Mouse (Mus musculus): ENCODE results near the gene Ccdc171. TPM values are rescaled to one million over a fixed set of nuclear protein-coding genes. Genes with fewer than 3 reads are reported as not detected.
"Not testable (repeated sequence)": the region's sequence is repeated elsewhere in the genome, so short reads cannot be mapped to it uniquely, and the experiment has no call there.

Gene Ccdc171
- polyA plus RNA-seq, 1 experiment: 3.9 TPM

GRCm38 (mm10) chr4:83509600-83509999 lies 15.7 kb upstream of the Ccdc171 start:
- H3K4me1 ChIP-seq (ENCODE audit: control insufficient read depth, insufficient read depth, low read length): no peaks in the 10 kb centered on the region
- TF ChIP-seq CTCF (IDR thresholded peaks at IDR 0.05; ENCODE audit: low read depth, low read length): no peak
- TF ChIP-seq POLR2A (IDR thresholded peaks at IDR 0.05; ENCODE audit: borderline replicate concordance, low read depth, low read length): no peak
- H3K27ac ChIP-seq (ENCODE audit: insufficient read depth, low read depth, low read length): no peak overlapping the region
- H3K4me3 ChIP-seq (ENCODE audit: insufficient read depth, low read length): no peak overlapping the region

- Histone ChIP-seq H3K27ac (ENCODE audit: insufficient read depth, low read depth, low read length) (no peak overlapping the region), H3K4me1 (ENCODE audit: control insufficient read depth, insufficient read depth, low read length) (no peaks in the 10 kb centered on the region), H3K4me3 (ENCODE audit: insufficient read depth, low read length) (no peak overlapping the region)
- TF ChIP-seq POLR2A (IDR thresholded peaks at IDR 0.05; ENCODE audit: borderline replicate concordance, low read depth, low read length): no peak
Observed at GRCm38 (mm10) chr4:83511083-83511482, 14.3 kb upstream of the Ccdc171 start.

GRCm38 (mm10) chr4:83512217-83512616 lies 13.1 kb upstream of the Ccdc171 start:
- no peaks in the 10 kb centered on the region for H3K4me1 ChIP-seq (ENCODE audit: control insufficient read depth, insufficient read depth, low read length)
- no peak overlapping the region for H3K4me3 ChIP-seq (ENCODE audit: insufficient read depth, low read length)
- H3K27ac ChIP-seq (ENCODE audit: insufficient read depth, low read depth, low read length): no peak overlapping the region
- TF ChIP-seq POLR2A (IDR thresholded peaks at IDR 0.05; ENCODE audit: borderline replicate concordance, low read depth, low read length): no peak
- no peak for TF ChIP-seq CTCF (IDR thresholded peaks at IDR 0.05; ENCODE audit: low read depth, low read length)

GRCm38 (mm10) chr4:83512644-83513043 lies 12.7 kb upstream of the Ccdc171 start:
- Histone ChIP-seq H3K4me1 (ENCODE audit: control insufficient read depth, insufficient read depth, low read length) (no peaks in the 10 kb centered on the region), H3K4me3 (ENCODE audit: insufficient read depth, low read length) (no peak overlapping the region), H3K27ac (ENCODE audit: insufficient read depth, low read depth, low read length) (no peak overlapping the region)
- TF ChIP-seq CTCF (IDR thresholded peaks at IDR 0.05; ENCODE audit: low read depth, low read length) (no peak), POLR2A (IDR thresholded peaks at IDR 0.05; ENCODE audit: borderline replicate concordance, low read depth, low read length) (no peak)

GRCm38 (mm10) chr4:83514183-83514582 lies 11.2 kb upstream of the Ccdc171 start:
- TF ChIP-seq CTCF (IDR thresholded peaks at IDR 0.05; ENCODE audit: low read depth, low read length) (no peak), POLR2A (IDR thresholded peaks at IDR 0.05; ENCODE audit: borderline replicate concordance, low read depth, low read length) (no peak)
- no peaks in the 10 kb centered on the region for H3K4me1 ChIP-seq (ENCODE audit: control insufficient read depth, insufficient read depth, low read length)
- no peak overlapping the region for H3K4me3 ChIP-seq (ENCODE audit: insufficient read depth, low read length)
- no peak overlapping the region for H3K27ac ChIP-seq (ENCODE audit: insufficient read depth, low read depth, low read length)

- Histone ChIP-seq H3K4me1 (ENCODE audit: control insufficient read depth, insufficient read depth, low read length) (no peaks in the 10 kb centered on the region), H3K4me3 (ENCODE audit: insufficient read depth, low read length) (no peak overlapping the region), H3K27ac (ENCODE audit: insufficient read depth, low read depth, low read length) (no peak overlapping the region)
- no peak for TF ChIP-seq CTCF (IDR thresholded peaks at IDR 0.05; ENCODE audit: low read depth, low read length)
- TF ChIP-seq POLR2A (IDR thresholded peaks at IDR 0.05; ENCODE audit: borderline replicate concordance, low read depth, low read length): no peak
Observed at GRCm38 (mm10) chr4:83514976-83515669, 10.2 kb upstream of the Ccdc171 start.

- not testable (repeated sequence) for H3K4me3 ChIP-seq (ENCODE audit: insufficient read depth, low read length); H3K4me1 ChIP-seq (ENCODE audit: control insufficient read depth, insufficient read depth, low read length); H3K27ac ChIP-seq (ENCODE audit: insufficient read depth, low read depth, low read length)
Observed at GRCm38 (mm10) chr4:83516144-83516543, 9.2 kb upstream of the Ccdc171 start.

GRCm38 (mm10) chr4:83519148-83519547 lies 6.2 kb upstream of the Ccdc171 start:
- TF ChIP-seq CTCF (IDR thresholded peaks at IDR 0.05; ENCODE audit: low read depth, low read length): no peak
- no peak for TF ChIP-seq POLR2A (IDR thresholded peaks at IDR 0.05; ENCODE audit: borderline replicate concordance, low read depth, low read length)

GRCm38 (mm10) chr4:83519807-83520206 lies 5.5 kb upstream of the Ccdc171 start:
- Histone ChIP-seq H3K4me1 (ENCODE audit: control insufficient read depth, insufficient read depth, low read length) (peaks cover 3% of the 10 kb centered on the region; the same call in 1 of the 2 replicates), H3K27ac (ENCODE audit: insufficient read depth, low read depth, low read length) (no peak overlapping the region), H3K4me3 (ENCODE audit: insufficient read depth, low read length) (no peak overlapping the region)
- TF ChIP-seq POLR2A (IDR thresholded peaks at IDR 0.05; ENCODE audit: borderline replicate concordance, low read depth, low read length) (no peak), CTCF (IDR thresholded peaks at IDR 0.05; ENCODE audit: low read depth, low read length) (no peak)

More at GRCm38 (mm10) chr4:83519148-83519547, 6.2 kb upstream of the Ccdc171 start:
- Histone ChIP-seq H3K4me3 (ENCODE audit: insufficient read depth, low read length) (no peak overlapping the region), H3K27ac (ENCODE audit: insufficient read depth, low read depth, low read length) (no peak overlapping the region), H3K4me1 (ENCODE audit: control insufficient read depth, insufficient read depth, low read length) (no peaks in the 10 kb centered on the region)

GRCm38 (mm10) chr4:83520308-83520707 lies 5.0 kb upstream of the Ccdc171 start:
- no peak overlapping the region for H3K27ac ChIP-seq (ENCODE audit: insufficient read depth, low read depth, low read length)
- TF ChIP-seq POLR2A (IDR thresholded peaks at IDR 0.05; ENCODE audit: borderline replicate concordance, low read depth, low read length): no peak
- H3K4me3 ChIP-seq (ENCODE audit: insufficient read depth, low read length): no peak overlapping the region
- H3K4me1 ChIP-seq (ENCODE audit: control insufficient read depth, insufficient read depth, low read length): peaks cover 3% of the 10 kb centered on the region; the same call in 1 of the 2 replicates

GRCm38 (mm10) chr4:83522066-83522465 lies 3.3 kb upstream of the Ccdc171 start:
- Histone ChIP-seq H3K27ac (ENCODE audit: insufficient read depth, low read depth, low read length) (no peak overlapping the region), H3K4me1 (ENCODE audit: control insufficient read depth, insufficient read depth, low read length) (peaks cover 7% of the 10 kb centered on the region), H3K4me3 (ENCODE audit: insufficient read depth, low read length) (no peak overlapping the region)
- TF ChIP-seq CTCF (IDR thresholded peaks at IDR 0.05; ENCODE audit: low read depth, low read length) (no peak), POLR2A (IDR thresholded peaks at IDR 0.05; ENCODE audit: borderline replicate concordance, low read depth, low read length) (no peak)

Measured in bone marrow macrophage, adult 2 months (primary cell).